Mouse (Mus musculus): ENCODE results near the gene Dnajc15. TPM values are rescaled to one million over a fixed set of nuclear protein-coding genes. Genes with fewer than 3 reads are reported as not detected.

Dnajc15 gene
- 9.0 and 10.1 TPM in 2 replicates for total RNA-seq (2014; rRNA removed)
- polyA plus RNA-seq (2012; rRNA removed): 5.3 and 5.8 TPM in 2 replicates

GRCm38 (mm10) chr14:77874304-77875241 is at the start of gene Dnajc15:
Dnajc15 (minus strand) TSS chr14:77875125.
- Histone ChIP-seq H3K4me3 (ENCODE audit: insufficient read depth, low read depth, low read length) (peak within 1 kb of the TSS; percentile 95), H3K36me3 (ENCODE audit: control insufficient read depth, insufficient read depth, low read length) (no peaks in the 10 kb centered on the region), H3K4me1 (ENCODE audit: control insufficient read depth, insufficient read depth, low read length) (peaks cover 2% of the 10 kb centered on the region; the same call in 1 of the 2 replicates), H3K9ac (ENCODE audit: low read depth, low read length) (peak within 1 kb of the TSS; percentile 90), H3K27me3 (ENCODE audit: control insufficient read depth, insufficient read depth, low read length) (no peaks in the 10 kb centered on the region), H3K79me2 (ENCODE audit: control insufficient read depth, insufficient read depth, low read length) (no peaks in the 10 kb centered on the region), H3K27ac (replicated peaks; ENCODE audit: insufficient read depth, low read depth, low read length) (peak within 1 kb of the TSS; percentile 60)
- TF ChIP-seq CTCF (IDR thresholded peaks at IDR 0.05; ENCODE audit: low read depth, low read length) (no peak), POLR2A (IDR thresholded peaks at IDR 0.05; ENCODE audit: extremely low read depth, insufficient read depth, low read length) (0 out of 2 replicates have a peak, but pooled peaks have one; percentile 10)
- DNase-seq (ENCODE audit: extremely low read depth, low read depth, low spot score): peak; percentile 84
- 1% methylated on average over 44 of the region's 44 CpGs for WGBS

- no peaks in the 10 kb centered on the region for H3K79me2 ChIP-seq (ENCODE audit: control insufficient read depth, insufficient read depth, low read length)
- DNase-seq (ENCODE audit: extremely low read depth, low read depth, low spot score): no peak
- no peaks in the 10 kb centered on the region for H3K4me1 ChIP-seq (ENCODE audit: control insufficient read depth, insufficient read depth, low read length)
- H3K36me3 ChIP-seq (ENCODE audit: control insufficient read depth, insufficient read depth, low read length): no peaks in the 10 kb centered on the region
- H3K9ac ChIP-seq (ENCODE audit: low read depth, low read length): no peak overlapping the region
- WGBS: 87% methylated on average over 6 of the region's 6 CpGs
- H3K27me3 ChIP-seq (ENCODE audit: control insufficient read depth, insufficient read depth, low read length): no peaks in the 10 kb centered on the region
- no peak overlapping the region for H3K4me3 ChIP-seq (ENCODE audit: insufficient read depth, low read depth, low read length)
- TF ChIP-seq CTCF (IDR thresholded peaks at IDR 0.05; ENCODE audit: low read depth, low read length) (no peak), POLR2A (IDR thresholded peaks at IDR 0.05; ENCODE audit: extremely low read depth, insufficient read depth, low read length) (no peak)
- no peak overlapping the region for H3K27ac ChIP-seq (replicated peaks; ENCODE audit: insufficient read depth, low read depth, low read length)
These were observed 48.3 kb upstream of the Dnajc15 start for GRCm38 (mm10) chr14:77923076-77923865.

GRCm38 (mm10) chr14:77921641-77922040 is 46.7 kb upstream of the Dnajc15 start:
- DNase-seq (ENCODE audit: extremely low read depth, low read depth, low spot score): no peak
- Histone ChIP-seq H3K79me2 (ENCODE audit: control insufficient read depth, insufficient read depth, low read length) (no peaks in the 10 kb centered on the region), H3K4me3 (ENCODE audit: insufficient read depth, low read depth, low read length) (no peak overlapping the region), H3K27me3 (ENCODE audit: control insufficient read depth, insufficient read depth, low read length) (no peaks in the 10 kb centered on the region), H3K27ac (replicated peaks; ENCODE audit: insufficient read depth, low read depth, low read length) (no peak overlapping the region), H3K9ac (ENCODE audit: low read depth, low read length) (no peak overlapping the region), H3K36me3 (ENCODE audit: control insufficient read depth, insufficient read depth, low read length) (no peaks in the 10 kb centered on the region), H3K4me1 (ENCODE audit: control insufficient read depth, insufficient read depth, low read length) (no peaks in the 10 kb centered on the region)
- 89% methylated on average over 8 of the region's 8 CpGs for WGBS
- TF ChIP-seq POLR2A (IDR thresholded peaks at IDR 0.05; ENCODE audit: extremely low read depth, insufficient read depth, low read length): no peak
- TF ChIP-seq CTCF (IDR thresholded peaks at IDR 0.05; ENCODE audit: low read depth, low read length): no peak

- TF ChIP-seq CTCF (IDR thresholded peaks at IDR 0.05; ENCODE audit: low read depth, low read length) (no peak), POLR2A (IDR thresholded peaks at IDR 0.05; ENCODE audit: extremely low read depth, insufficient read depth, low read length) (no peak)
- Histone ChIP-seq H3K79me2 (ENCODE audit: control insufficient read depth, insufficient read depth, low read length) (no peaks in the 10 kb centered on the region), H3K4me3 (ENCODE audit: insufficient read depth, low read depth, low read length) (no peak overlapping the region), H3K4me1 (ENCODE audit: control insufficient read depth, insufficient read depth, low read length) (no peaks in the 10 kb centered on the region), H3K27me3 (ENCODE audit: control insufficient read depth, insufficient read depth, low read length) (no peaks in the 10 kb centered on the region), H3K36me3 (ENCODE audit: control insufficient read depth, insufficient read depth, low read length) (no peaks in the 10 kb centered on the region), H3K27ac (replicated peaks; ENCODE audit: insufficient read depth, low read depth, low read length) (no peak overlapping the region), H3K9ac (ENCODE audit: low read depth, low read length) (no peak overlapping the region)
- no peak for DNase-seq (ENCODE audit: extremely low read depth, low read depth, low spot score)
- WGBS: 92% methylated on average over 5 of the region's 5 CpGs
These were observed 40.9 kb upstream of the Dnajc15 start for GRCm38 (mm10) chr14:77915776-77916175.

GRCm38 (mm10) chr14:77906586-77906985 is 31.7 kb upstream of the Dnajc15 start:
- DNase-seq (ENCODE audit: extremely low read depth, low read depth, low spot score): no peak
- 79% methylated on average over 5 of the region's 5 CpGs for WGBS
- Histone ChIP-seq H3K4me3 (ENCODE audit: insufficient read depth, low read depth, low read length) (no peak overlapping the region), H3K79me2 (ENCODE audit: control insufficient read depth, insufficient read depth, low read length) (no peaks in the 10 kb centered on the region), H3K27ac (replicated peaks; ENCODE audit: insufficient read depth, low read depth, low read length) (no peak overlapping the region), H3K27me3 (ENCODE audit: control insufficient read depth, insufficient read depth, low read length) (0 out of 2 replicates have a peak, but pooled peaks cover 2% of the 10 kb centered on the region), H3K4me1 (ENCODE audit: control insufficient read depth, insufficient read depth, low read length) (no peaks in the 10 kb centered on the region), H3K36me3 (ENCODE audit: control insufficient read depth, insufficient read depth, low read length) (no peaks in the 10 kb centered on the region), H3K9ac (ENCODE audit: low read depth, low read length) (no peak overlapping the region)
- TF ChIP-seq POLR2A (IDR thresholded peaks at IDR 0.05; ENCODE audit: extremely low read depth, insufficient read depth, low read length) (no peak), CTCF (IDR thresholded peaks at IDR 0.05; ENCODE audit: low read depth, low read length) (no peak)

Data from liver, adult 2 months (tissue).